Mouse (Mus musculus) kidney, postnatal 0 days (tissue): ENCODE results near the gene Vav2. TPM values are rescaled to one million over a fixed set of nuclear protein-coding genes. Genes with fewer than 3 reads are reported as not detected.

Source experiments
- ATAC-seq: fragments of 200-750 bp; cut with Nextera tagmentation; replicated peaks from 2 replicates; pipeline ENCODE4 v1.8.0; 2017; ENCODE audit warnings: low read depth, moderate number of reproducible peaks, moderate TSS enrichment, moderate library complexity; ENCODE audit not compliant: low FRiP score
- DNase-seq: peaks from one replicate; pipeline ENCODE4 v3.0.0-alpha.2; 2016; ENCODE audit warnings: low spot score
- H3K27ac ChIP-seq: fragments of 300-500 bp; sonication (generic); 2 replicates; pipeline ENCODE4 v1.5.1; 2014; ENCODE audit warnings: mild to moderate bottlenecking
- H3K27me3 ChIP-seq: fragments of 300-500 bp; sonication (generic); 2 replicates; pipeline ENCODE4 v1.6.1; 2014; ENCODE audit warnings: low read length, mixed read lengths; ENCODE audit not compliant: insufficient read depth
- H3K36me3 ChIP-seq: fragments of 300-500 bp; sonication (generic); 2 replicates; pipeline ENCODE4 v1.6.1; 2014; ENCODE audit warnings: low read length, mixed read lengths; ENCODE audit not compliant: insufficient read depth
- H3K4me1 ChIP-seq: fragments of 300-500 bp; sonication (generic); replicated peaks from 2 replicates; pipeline ENCODE4 v1.6.1; 2014; ENCODE audit warnings: antibody characterized with exemption, low read length, mixed read lengths; ENCODE audit not compliant: insufficient read depth
- H3K4me2 ChIP-seq: fragments of 300-500 bp; sonication (generic); 2 replicates; pipeline ENCODE4 v1.6.1; 2014; ENCODE audit warnings: mild to moderate bottlenecking, low read length, moderate library complexity, mixed read lengths
- H3K4me3 ChIP-seq: fragments of 300-500 bp; sonication (generic); replicated peaks from 2 replicates; pipeline ENCODE4 v1.5.1; 2014; ENCODE audit warnings: low read depth, low read length
- H3K9ac ChIP-seq: fragments of 300-500 bp; sonication (generic); 2 replicates; pipeline ENCODE4 v1.6.1; 2014; ENCODE audit warnings: low read depth, low read length
- H3K9me3 ChIP-seq: fragments of 300-500 bp; sonication (generic); replicated peaks from 2 replicates; pipeline ENCODE4 v1.6.1; 2016; ENCODE audit warnings: low read length, inconsistent platforms, mixed read lengths
- CTCF ChIP-seq: IDR thresholded peaks from 2 replicates; pipeline ENCODE4 v1.5.1; 2016; ENCODE audit warnings: antibody characterized with exemption, low read depth, mild to moderate bottlenecking, moderate library complexity
- WGBS: fragments of 180-500 bp; shearing (Covaris S2); extraction: QIAGEN DNeasy Blood & Tissue Kit; methylation state at CpG from one replicate; pipeline ENCODE4 v1.1.7; 2014; 5-methylcytosine and 5-hydroxymethylcytosine counted together
- polyA plus RNA-seq: library from polyadenylated mRNA; unstranded; fragments of >200 nt; fragmentation: Nextera tagmentation; extraction: Ambion mirVana; gene quantifications from 2 replicates; pipeline ENCODE4 v1.2.1, GENCODE M21; 2015

The Vav2 gene
- polyA plus RNA-seq, 1 experiment from 2014 or later, result 4.7 TPM

DNA sequence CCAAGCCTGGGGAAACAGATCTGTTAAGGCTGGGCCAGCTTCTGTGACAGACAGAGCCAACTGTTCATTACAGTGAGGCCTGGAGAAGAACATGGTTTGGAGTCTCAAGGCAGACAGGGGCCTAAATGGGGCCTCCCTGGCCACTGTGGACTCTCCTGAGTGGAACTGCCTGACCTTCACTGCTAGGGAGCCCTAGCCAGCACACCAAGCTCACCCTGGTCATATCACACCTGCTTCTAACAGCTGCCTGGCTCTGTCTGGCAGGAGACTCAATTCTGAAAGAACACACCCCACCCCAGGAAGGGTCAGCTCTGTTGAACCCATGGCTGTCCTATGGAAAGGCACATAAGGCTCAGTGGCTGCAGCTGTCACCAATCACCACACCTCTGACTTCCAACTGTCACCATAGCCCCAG, 44.3 kb upstream of the Vav2 start:
- no peak for TF ChIP-seq CTCF
- Histone ChIP-seq H3K4me3 (no peak overlapping the region), H3K27ac (no peak overlapping the region), H3K9ac (no peak overlapping the region), H3K4me2 (no peak overlapping the region), H3K27me3 (no peaks in the 10 kb centered on the region), H3K4me1 (peaks cover 30% of the 10 kb centered on the region), H3K9me3 (no peaks in the 10 kb centered on the region), H3K36me3 (peaks cover 4% of the 10 kb centered on the region)
- DNase-seq, result no peak
- ATAC-seq, result no peak

DNA sequence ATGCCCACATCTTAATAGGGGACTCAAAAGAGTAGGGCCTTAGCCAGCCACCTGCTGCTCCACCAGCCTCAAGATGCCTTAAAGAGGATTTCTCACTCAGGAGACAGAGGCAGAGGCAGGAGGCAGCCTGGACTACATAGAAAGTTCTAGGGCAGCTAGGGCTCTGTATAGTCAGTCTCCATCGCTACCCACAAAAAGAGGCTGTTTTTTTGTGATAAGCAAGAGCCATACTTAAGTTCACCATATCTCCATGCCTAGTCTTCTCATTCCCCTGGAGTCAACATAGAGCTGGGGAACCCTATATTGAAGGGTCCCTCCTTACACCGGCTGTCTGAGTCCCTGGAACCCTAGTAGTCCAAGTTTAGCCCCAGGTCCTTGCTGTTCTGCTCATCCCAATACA, 43.7 kb upstream of the Vav2 start:
- no peak overlapping the region for H3K9ac ChIP-seq
- H3K36me3 ChIP-seq, result peaks cover 8% of the 10 kb centered on the region
- no peak for TF ChIP-seq CTCF
- H3K4me3 ChIP-seq, result no peak overlapping the region
- DNase-seq (no peak), ATAC-seq (no peak)
- no peak overlapping the region for H3K4me2 ChIP-seq
- peaks cover 30% of the 10 kb centered on the region for H3K4me1 ChIP-seq
- H3K27me3 ChIP-seq, result no peaks in the 10 kb centered on the region
- H3K9me3 ChIP-seq, result no peaks in the 10 kb centered on the region
- 98% methylated on average over 2 of the region's 2 CpGs for WGBS
- no peak overlapping the region for H3K27ac ChIP-seq

DNA sequence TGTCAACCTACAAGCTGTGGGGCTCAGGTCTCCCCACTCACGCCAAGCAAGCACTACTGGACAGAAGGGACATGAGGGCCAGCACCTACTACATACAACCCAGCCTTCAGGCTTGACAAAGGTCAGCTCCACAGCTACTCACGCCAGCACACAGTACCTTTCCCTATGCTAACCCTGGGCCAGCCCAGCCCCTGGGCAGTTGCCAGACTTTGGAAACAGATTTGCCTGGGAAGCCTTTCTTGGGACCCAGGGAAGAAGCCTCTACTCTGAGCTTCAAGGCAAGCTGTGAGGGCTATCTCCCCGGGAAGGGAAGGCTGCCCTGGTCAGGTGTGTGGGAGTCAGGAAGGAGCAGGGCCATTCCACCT, 43.1 kb upstream of the Vav2 start:
- no peak overlapping the region for H3K9ac ChIP-seq

DNA sequence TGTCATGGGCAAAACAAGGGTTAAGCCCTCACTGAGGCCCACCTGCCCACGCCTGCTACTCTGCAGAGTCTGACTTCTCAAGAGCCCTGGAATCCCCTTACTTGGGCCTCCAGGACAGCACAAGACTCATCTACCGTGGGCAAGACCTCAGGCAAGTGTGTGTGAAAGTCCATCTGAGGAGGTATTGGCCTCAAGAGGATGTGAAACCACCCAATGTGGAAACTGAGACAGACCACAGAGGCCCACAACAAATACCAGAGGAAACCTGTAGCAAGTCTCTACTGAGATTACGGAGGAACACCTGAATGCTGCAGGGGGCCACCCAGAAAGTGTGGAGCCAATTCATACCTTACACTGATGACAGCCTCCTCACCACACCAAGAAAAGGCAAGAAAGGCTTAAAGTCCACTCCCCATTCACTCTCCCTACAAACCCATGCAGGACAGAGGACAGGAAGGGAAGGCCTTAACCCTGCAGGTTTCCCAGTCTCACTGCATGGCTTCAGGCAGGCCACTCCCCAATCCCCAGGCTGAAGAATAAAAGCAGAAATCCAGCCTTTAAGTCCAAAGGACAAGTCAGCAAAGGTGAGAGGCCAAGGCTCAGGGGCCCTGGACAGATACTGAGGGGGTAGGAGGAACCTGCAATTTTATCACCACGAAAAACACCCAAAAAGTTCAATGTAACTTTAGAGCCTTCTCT, 42.6 kb upstream of the Vav2 start:
- TF ChIP-seq CTCF, result no peak
- Histone ChIP-seq H3K9me3 (no peaks in the 10 kb centered on the region), H3K4me2 (no peak overlapping the region), H3K27me3 (no peaks in the 10 kb centered on the region), H3K4me3 (no peak overlapping the region), H3K36me3 (peaks cover 8% of the 10 kb centered on the region), H3K4me1 (peaks cover 30% of the 10 kb centered on the region), H3K9ac (no peak overlapping the region), H3K27ac (no peak overlapping the region)
- DNase-seq (no peak), ATAC-seq (no peak)
- WGBS, result 67% methylated on average over 4 of the region's 4 CpGs

More for the DNA sequence above, 43.1 kb upstream of the Vav2 start:
- peaks cover 8% of the 10 kb centered on the region for H3K36me3 ChIP-seq
- H3K4me1 ChIP-seq, result peaks cover 30% of the 10 kb centered on the region
- H3K27me3 ChIP-seq, result no peaks in the 10 kb centered on the region
- no peak overlapping the region for H3K4me3 ChIP-seq
- no peak for TF ChIP-seq CTCF
- H3K4me2 ChIP-seq, result no peak overlapping the region
- H3K9me3 ChIP-seq, result no peaks in the 10 kb centered on the region
- no peak for ATAC-seq
- DNase-seq, result no peak
- H3K27ac ChIP-seq, result no peak overlapping the region
- WGBS, result 42% methylated on average over 3 of the region's 3 CpGs

DNA sequence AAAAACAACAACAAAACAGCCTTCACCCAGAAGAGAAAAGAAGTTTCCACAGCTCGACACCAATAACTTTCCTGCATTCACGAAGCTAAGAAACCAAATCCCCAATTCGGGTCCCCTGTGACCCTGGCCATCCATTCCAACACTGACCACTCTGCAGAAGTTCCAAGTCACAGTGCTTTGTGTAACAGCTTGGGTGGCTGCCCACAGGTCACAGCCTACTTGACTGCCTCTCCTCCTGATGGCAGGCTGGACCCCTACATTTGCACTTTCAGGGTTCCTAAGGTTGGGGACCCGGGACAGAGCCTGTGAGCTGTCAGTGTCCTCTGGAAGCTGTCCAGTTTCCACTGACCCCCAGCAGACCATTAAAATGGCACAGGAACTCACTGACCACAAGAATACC, 36.1 kb upstream of the Vav2 start:
- H3K4me1 ChIP-seq, result no peaks in the 10 kb centered on the region
- 71% methylated on average over 4 of the region's 4 CpGs for WGBS
- no peaks in the 10 kb centered on the region for H3K27me3 ChIP-seq
- H3K9me3 ChIP-seq, result no peaks in the 10 kb centered on the region
- no peak overlapping the region for H3K27ac ChIP-seq
- no peak for DNase-seq
- no peak overlapping the region for H3K9ac ChIP-seq
- no peak overlapping the region for H3K4me2 ChIP-seq
- TF ChIP-seq CTCF, result no peak
- no peak for ATAC-seq
- peaks cover 53% of the 10 kb centered on the region for H3K36me3 ChIP-seq
- no peak overlapping the region for H3K4me3 ChIP-seq

DNA sequence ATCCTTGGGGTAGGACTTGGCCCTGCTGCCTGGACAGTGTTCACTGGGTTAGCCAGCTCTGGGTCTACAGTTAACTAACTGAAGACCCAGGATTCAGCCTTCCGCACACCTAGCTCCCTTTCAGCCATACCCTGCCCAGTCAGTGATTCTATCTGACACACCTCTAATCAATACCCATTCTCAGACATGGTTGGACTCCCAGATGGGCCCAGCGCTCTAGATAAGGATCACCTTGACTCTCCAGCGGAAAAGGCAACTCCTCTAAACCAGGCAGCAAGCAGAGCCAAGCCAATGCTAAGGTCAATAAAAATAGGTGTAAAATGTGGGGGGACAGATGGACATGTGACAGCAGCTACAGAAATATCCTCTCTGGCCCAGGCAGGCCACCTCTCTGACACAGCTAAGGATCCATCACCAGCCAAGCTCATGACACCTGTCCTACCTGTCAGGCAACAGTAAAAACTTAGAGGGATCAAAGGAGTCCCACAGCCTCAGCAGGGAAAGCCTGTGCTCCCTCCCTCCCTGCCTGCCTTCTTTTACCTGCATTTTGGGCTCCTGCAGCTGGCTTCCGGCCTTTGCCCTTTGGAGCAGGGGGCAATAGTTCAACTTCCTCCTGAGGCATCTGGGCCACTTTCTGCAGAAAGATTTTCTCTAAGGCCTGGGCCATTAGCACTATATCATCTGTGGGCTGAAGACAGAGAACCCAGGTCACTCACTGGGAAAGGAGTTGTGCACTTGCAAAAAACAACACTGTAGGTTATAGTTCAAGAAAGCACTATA, 35.2 kb upstream of the Vav2 start:
- no peak for ATAC-seq
- H3K4me3 ChIP-seq, result no peak overlapping the region

More for the DNA sequence above, 35.2 kb upstream of the Vav2 start:
- H3K27me3 ChIP-seq, result no peaks in the 10 kb centered on the region
- peaks cover 61% of the 10 kb centered on the region for H3K36me3 ChIP-seq
- no peak overlapping the region for H3K9ac ChIP-seq
- H3K4me1 ChIP-seq, result no peaks in the 10 kb centered on the region
- no peak for TF ChIP-seq CTCF
- no peak overlapping the region for H3K27ac ChIP-seq
- H3K9me3 ChIP-seq, result no peaks in the 10 kb centered on the region
- H3K4me2 ChIP-seq, result no peak overlapping the region
- WGBS, result 89% methylated on average over 4 of the region's 4 CpGs
- no peak for DNase-seq
